Mouse (Mus musculus) brain, embryonic 18.5 days (tissue): Measurements from ENCODE around the gene Duox1.
"Not testable (repeated sequence)": the region's sequence is repeated elsewhere in the genome, so short reads cannot be mapped to it uniquely, and the experiment has no call there.

ENCODE experiments used
- DNase-seq: peaks from one replicate; pipeline ENCODE4 v3.0.0-alpha.2; 2012; ENCODE audit warnings: low read depth, low spot score

Gene Duox1

GRCm38 (mm10) chr2:122374666-122375331, 59.3 kb downstream of the Duox1 start:
- DNase-seq = no peak

GRCm38 (mm10) chr2:122375391-122375991, 60.0 kb downstream of the Duox1 start:
- peak; percentile 92 for DNase-seq

GRCm38 (mm10) chr2:122376041-122376561, 60.6 kb downstream of the Duox1 start:
- no peak for DNase-seq

GRCm38 (mm10) chr2:122377215-122377674, 61.8 kb downstream of the Duox1 start:
- DNase-seq = peak; percentile 93

GRCm38 (mm10) chr2:122377751-122378246, 62.3 kb downstream of the Duox1 start:
- DNase-seq = no peak

GRCm38 (mm10) chr2:122378421-122379291, 63.2 kb downstream of the Duox1 start:
- no peak for DNase-seq

- DNase-seq = no peak
These were observed 63.8 kb downstream of the Duox1 start for GRCm38 (mm10) chr2:122379292-122379650.

GRCm38 (mm10) chr2:122380768-122381311, 65.4 kb downstream of the Duox1 start:
- DNase-seq = no peak

GRCm38 (mm10) chr2:122381329-122382103, 66.0 kb downstream of the Duox1 start:
- DNase-seq = no peak

GRCm38 (mm10) chr2:122382121-122382520, 66.6 kb downstream of the Duox1 start:
- DNase-seq = no peak

- no peak for DNase-seq
These were observed 69.6 kb downstream of the Duox1 start for GRCm38 (mm10) chr2:122385095-122385494.

- not testable (repeated sequence) for DNase-seq
These were observed 71.7 kb downstream of the Duox1 start for GRCm38 (mm10) chr2:122387135-122387534.

- no peak for DNase-seq
These were observed 80.7 kb downstream of the Duox1 start for GRCm38 (mm10) chr2:122396150-122396549.
